Mouse (Mus musculus): ENCODE results near the gene Spon1. TPM values are rescaled to one million over a fixed set of nuclear protein-coding genes. Genes with fewer than 3 reads are reported as not detected.
A peak's percentile ranks its signal among the peaks of the same experiment; 100 is the strongest.

Gene Spon1
- polyA plus RNA-seq, 1 experiment from 2014 or later = 47.0 TPM

- no peaks in the 10 kb centered on the region; the same call in none of the 2 replicates for H3K4me1 ChIP-seq (ENCODE audit: control insufficient read depth, insufficient read depth, low read length)
- no peak overlapping the region for H3K4me3 ChIP-seq (ENCODE audit: low read depth, low read length)
- WGBS = 82% methylated on average over 2 of the region's 2 CpGs
- no peak for ATAC-seq
- H3K27ac ChIP-seq (ENCODE audit: low read length) = no peak overlapping the region
- H3K36me3 ChIP-seq (ENCODE audit: control insufficient read depth, insufficient read depth, low read length) = no peaks in the 10 kb centered on the region
- no peaks in the 10 kb centered on the region for H3K9me3 ChIP-seq (replicated peaks; ENCODE audit: control insufficient read depth, low read length, poor library complexity, severe bottlenecking)
- no peak overlapping the region for H3K4me2 ChIP-seq (ENCODE audit: low read length)
- H3K27me3 ChIP-seq (ENCODE audit: control insufficient read depth, insufficient read depth, low read depth, low read length) = peaks cover 2% of the 10 kb centered on the region; the same call in 1 of the 2 replicates
- no peak overlapping the region for H3K9ac ChIP-seq (ENCODE audit: low read depth, low read length)
Observed at GRCm38 (mm10) chr7:113772135-113772534, 6.3 kb downstream of the Spon1 start.

GRCm38 (mm10) chr7:113773436-113773835 lies 7.6 kb downstream of the Spon1 start:
- H3K9ac ChIP-seq (ENCODE audit: low read depth, low read length) = no peak overlapping the region
- no peak overlapping the region for H3K4me3 ChIP-seq (ENCODE audit: low read depth, low read length)
- H3K36me3 ChIP-seq (ENCODE audit: control insufficient read depth, insufficient read depth, low read length) = no peaks in the 10 kb centered on the region
- 61% methylated on average over 8 of the region's 8 CpGs for WGBS
- H3K27ac ChIP-seq (ENCODE audit: low read length) = no peak overlapping the region
- no peaks in the 10 kb centered on the region for H3K27me3 ChIP-seq (ENCODE audit: control insufficient read depth, insufficient read depth, low read depth, low read length)
- no peak overlapping the region for H3K4me2 ChIP-seq (ENCODE audit: low read length)
- no peak for ATAC-seq
- H3K9me3 ChIP-seq (replicated peaks; ENCODE audit: control insufficient read depth, low read length, poor library complexity, severe bottlenecking) = no peaks in the 10 kb centered on the region
- H3K4me1 ChIP-seq (ENCODE audit: control insufficient read depth, insufficient read depth, low read length) = no peaks in the 10 kb centered on the region; the same call in none of the 2 replicates

- Histone ChIP-seq H3K4me3 (ENCODE audit: low read depth, low read length) (no peak overlapping the region), H3K27ac (ENCODE audit: low read length) (no peak overlapping the region), H3K9me3 (replicated peaks; ENCODE audit: control insufficient read depth, low read length, poor library complexity, severe bottlenecking) (no peaks in the 10 kb centered on the region), H3K4me1 (ENCODE audit: control insufficient read depth, insufficient read depth, low read length) (no peaks in the 10 kb centered on the region; the same call in 1 of the 2 replicates), H3K27me3 (ENCODE audit: control insufficient read depth, insufficient read depth, low read depth, low read length) (no peaks in the 10 kb centered on the region), H3K9ac (ENCODE audit: low read depth, low read length) (no peak overlapping the region), H3K4me2 (ENCODE audit: low read length) (no peak overlapping the region), H3K36me3 (ENCODE audit: control insufficient read depth, insufficient read depth, low read length) (no peaks in the 10 kb centered on the region)
- ATAC-seq = peak; percentile 70; the same call in 1 of the 2 replicates
- WGBS = 11% methylated on average over 7 of the region's 7 CpGs
Observed at GRCm38 (mm10) chr7:113774039-113774438, 8.2 kb downstream of the Spon1 start.

- H3K4me2 ChIP-seq (ENCODE audit: low read length) = no peak overlapping the region
- ATAC-seq = no peak
- H3K9me3 ChIP-seq (replicated peaks; ENCODE audit: control insufficient read depth, low read length, poor library complexity, severe bottlenecking) = no peaks in the 10 kb centered on the region
- WGBS = 87% methylated on average over 3 of the region's 3 CpGs
- H3K9ac ChIP-seq (ENCODE audit: low read depth, low read length) = no peak overlapping the region
- no peak overlapping the region for H3K27ac ChIP-seq (ENCODE audit: low read length)
- H3K36me3 ChIP-seq (ENCODE audit: control insufficient read depth, insufficient read depth, low read length) = no peaks in the 10 kb centered on the region
- no peaks in the 10 kb centered on the region for H3K27me3 ChIP-seq (ENCODE audit: control insufficient read depth, insufficient read depth, low read depth, low read length)
- no peak overlapping the region for H3K4me3 ChIP-seq (ENCODE audit: low read depth, low read length)
- no peaks in the 10 kb centered on the region for H3K4me1 ChIP-seq (ENCODE audit: control insufficient read depth, insufficient read depth, low read length)
Observed at GRCm38 (mm10) chr7:113774906-113775305, 9.1 kb downstream of the Spon1 start.

- H3K27me3 ChIP-seq (ENCODE audit: control insufficient read depth, insufficient read depth, low read depth, low read length) = no peaks in the 10 kb centered on the region
- no peak overlapping the region for H3K4me3 ChIP-seq (ENCODE audit: low read depth, low read length)
- no peak overlapping the region for H3K27ac ChIP-seq (ENCODE audit: low read length)
- H3K4me2 ChIP-seq (ENCODE audit: low read length) = no peak overlapping the region
- H3K4me1 ChIP-seq (ENCODE audit: control insufficient read depth, insufficient read depth, low read length) = no peaks in the 10 kb centered on the region
- no peak for ATAC-seq
- H3K9me3 ChIP-seq (replicated peaks; ENCODE audit: control insufficient read depth, low read length, poor library complexity, severe bottlenecking) = no peaks in the 10 kb centered on the region
- no peak overlapping the region for H3K9ac ChIP-seq (ENCODE audit: low read depth, low read length)
- 87% methylated on average over 6 of the region's 6 CpGs for WGBS
- H3K36me3 ChIP-seq (ENCODE audit: control insufficient read depth, insufficient read depth, low read length) = no peaks in the 10 kb centered on the region
Observed at GRCm38 (mm10) chr7:113778546-113778945, 12.7 kb downstream of the Spon1 start.

- Histone ChIP-seq H3K9me3 (replicated peaks; ENCODE audit: control insufficient read depth, low read length, poor library complexity, severe bottlenecking) (no peaks in the 10 kb centered on the region), H3K9ac (ENCODE audit: low read depth, low read length) (no peak overlapping the region), H3K36me3 (ENCODE audit: control insufficient read depth, insufficient read depth, low read length) (no peaks in the 10 kb centered on the region), H3K27ac (ENCODE audit: low read length) (no peak overlapping the region), H3K4me2 (ENCODE audit: low read length) (no peak overlapping the region), H3K4me3 (ENCODE audit: low read depth, low read length) (no peak overlapping the region), H3K27me3 (ENCODE audit: control insufficient read depth, insufficient read depth, low read depth, low read length) (no peaks in the 10 kb centered on the region), H3K4me1 (ENCODE audit: control insufficient read depth, insufficient read depth, low read length) (no peaks in the 10 kb centered on the region)
- WGBS = 94% methylated on average over 5 of the region's 5 CpGs
- no peak for ATAC-seq
Observed at GRCm38 (mm10) chr7:113780286-113780685, 14.5 kb downstream of the Spon1 start.

GRCm38 (mm10) chr7:113791991-113792390 lies 26.2 kb downstream of the Spon1 start:
- 82% methylated on average over 5 of the region's 5 CpGs for WGBS
- no peak overlapping the region for H3K4me3 ChIP-seq (ENCODE audit: low read depth, low read length)
- H3K4me1 ChIP-seq (ENCODE audit: control insufficient read depth, insufficient read depth, low read length) = no peaks in the 10 kb centered on the region
- H3K4me2 ChIP-seq (ENCODE audit: low read length) = no peak overlapping the region
- no peak overlapping the region for H3K27ac ChIP-seq (ENCODE audit: low read length)
- no peak overlapping the region for H3K9ac ChIP-seq (ENCODE audit: low read depth, low read length)
- ATAC-seq = no peak
- H3K27me3 ChIP-seq (ENCODE audit: control insufficient read depth, insufficient read depth, low read depth, low read length) = no peaks in the 10 kb centered on the region
- H3K36me3 ChIP-seq (ENCODE audit: control insufficient read depth, insufficient read depth, low read length) = no peaks in the 10 kb centered on the region
- no peaks in the 10 kb centered on the region for H3K9me3 ChIP-seq (replicated peaks; ENCODE audit: control insufficient read depth, low read length, poor library complexity, severe bottlenecking)

- H3K9ac ChIP-seq (ENCODE audit: low read depth, low read length) = no peak overlapping the region
- no peak overlapping the region for H3K27ac ChIP-seq (ENCODE audit: low read length)
- no peak for ATAC-seq
- H3K27me3 ChIP-seq (ENCODE audit: control insufficient read depth, insufficient read depth, low read depth, low read length) = no peaks in the 10 kb centered on the region
- H3K36me3 ChIP-seq (ENCODE audit: control insufficient read depth, insufficient read depth, low read length) = no peaks in the 10 kb centered on the region
- WGBS = 86% methylated on average over 3 of the region's 3 CpGs
- no peak overlapping the region for H3K4me3 ChIP-seq (ENCODE audit: low read depth, low read length)
- no peak overlapping the region for H3K4me2 ChIP-seq (ENCODE audit: low read length)
- no peaks in the 10 kb centered on the region for H3K9me3 ChIP-seq (replicated peaks; ENCODE audit: control insufficient read depth, low read length, poor library complexity, severe bottlenecking)
- no peaks in the 10 kb centered on the region for H3K4me1 ChIP-seq (ENCODE audit: control insufficient read depth, insufficient read depth, low read length)
Observed at GRCm38 (mm10) chr7:113792871-113793270, 27.1 kb downstream of the Spon1 start.

GRCm38 (mm10) chr7:113795209-113795608 lies 29.4 kb downstream of the Spon1 start:
- no peaks in the 10 kb centered on the region for H3K36me3 ChIP-seq (ENCODE audit: control insufficient read depth, insufficient read depth, low read length)
- WGBS = 92% methylated on average over 5 of the region's 5 CpGs

More at GRCm38 (mm10) chr7:113795209-113795608, 29.4 kb downstream of the Spon1 start:
- Histone ChIP-seq H3K4me2 (ENCODE audit: low read length) (no peak overlapping the region), H3K4me1 (ENCODE audit: control insufficient read depth, insufficient read depth, low read length) (no peaks in the 10 kb centered on the region), H3K4me3 (ENCODE audit: low read depth, low read length) (no peak overlapping the region), H3K9ac (ENCODE audit: low read depth, low read length) (no peak overlapping the region), H3K9me3 (replicated peaks; ENCODE audit: control insufficient read depth, low read length, poor library complexity, severe bottlenecking) (no peaks in the 10 kb centered on the region), H3K27ac (ENCODE audit: low read length) (no peak overlapping the region), H3K27me3 (ENCODE audit: control insufficient read depth, insufficient read depth, low read depth, low read length) (no peaks in the 10 kb centered on the region)
- no peak for ATAC-seq
